Mouse (Mus musculus): ENCODE results near the gene Gm10320. TPM values are rescaled to one million over a fixed set of nuclear protein-coding genes. Genes with fewer than 3 reads are reported as not detected.

The Gm10320 gene
- total RNA-seq, 1 experiment from 2014 or later, result not detected

- no peak for ATAC-seq (ENCODE audit: extremely low read depth, insufficient number of reproducible peaks, low FRiP score, poor library complexity, severe bottlenecking)
Observed at GRCm38 (mm10) chr13:98504661-98505488, 13.1 kb upstream of the Gm10320 start.

GRCm38 (mm10) chr13:98504181-98504660, 12.4 kb upstream of the Gm10320 start:
- ATAC-seq (ENCODE audit: extremely low read depth, insufficient number of reproducible peaks, low FRiP score, poor library complexity, severe bottlenecking), result no peak

GRCm38 (mm10) chr13:98503601-98504000, 11.8 kb upstream of the Gm10320 start:
- ATAC-seq (ENCODE audit: extremely low read depth, insufficient number of reproducible peaks, low FRiP score, poor library complexity, severe bottlenecking), result no peak

- ATAC-seq (ENCODE audit: extremely low read depth, insufficient number of reproducible peaks, low FRiP score, poor library complexity, severe bottlenecking), result no peak
Observed at GRCm38 (mm10) chr13:98502813-98503341, 11.1 kb upstream of the Gm10320 start.

GRCm38 (mm10) chr13:98502236-98502812, 10.5 kb upstream of the Gm10320 start:
- no peak for ATAC-seq (ENCODE audit: extremely low read depth, insufficient number of reproducible peaks, low FRiP score, poor library complexity, severe bottlenecking)

- no peak for ATAC-seq (ENCODE audit: extremely low read depth, insufficient number of reproducible peaks, low FRiP score, poor library complexity, severe bottlenecking)
Observed at GRCm38 (mm10) chr13:98501321-98501720, 9.5 kb upstream of the Gm10320 start.

- ATAC-seq (ENCODE audit: extremely low read depth, insufficient number of reproducible peaks, low FRiP score, poor library complexity, severe bottlenecking), result no peak
Observed at GRCm38 (mm10) chr13:98500471-98501125, 8.8 kb upstream of the Gm10320 start.

- no peak for ATAC-seq (ENCODE audit: extremely low read depth, insufficient number of reproducible peaks, low FRiP score, poor library complexity, severe bottlenecking)
Observed at GRCm38 (mm10) chr13:98498561-98498960, 6.8 kb upstream of the Gm10320 start.

- ATAC-seq (ENCODE audit: extremely low read depth, insufficient number of reproducible peaks, low FRiP score, poor library complexity, severe bottlenecking), result no peak
Observed at GRCm38 (mm10) chr13:98498080-98498479, 6.3 kb upstream of the Gm10320 start.

- ATAC-seq (ENCODE audit: extremely low read depth, insufficient number of reproducible peaks, low FRiP score, poor library complexity, severe bottlenecking), result no peak
Observed at GRCm38 (mm10) chr13:98496917-98497870, 5.4 kb upstream of the Gm10320 start.

- no peak for ATAC-seq (ENCODE audit: extremely low read depth, insufficient number of reproducible peaks, low FRiP score, poor library complexity, severe bottlenecking)
Observed at GRCm38 (mm10) chr13:98494492-98495064, 2.8 kb upstream of the Gm10320 start.

GRCm38 (mm10) chr13:98492569-98493255, 911 bp upstream of the Gm10320 start:
- no peak for ATAC-seq (ENCODE audit: extremely low read depth, insufficient number of reproducible peaks, low FRiP score, poor library complexity, severe bottlenecking)

GRCm38 (mm10) chr13:98486726-98487125, 5.1 kb downstream of the Gm10320 start:
- ATAC-seq (ENCODE audit: extremely low read depth, insufficient number of reproducible peaks, low FRiP score, poor library complexity, severe bottlenecking), result no peak

- ATAC-seq (ENCODE audit: extremely low read depth, insufficient number of reproducible peaks, low FRiP score, poor library complexity, severe bottlenecking), result no peak
Observed at GRCm38 (mm10) chr13:98486161-98486560, 5.6 kb downstream of the Gm10320 start.

GRCm38 (mm10) chr13:98485440-98485839, 6.4 kb downstream of the Gm10320 start:
- no peak for ATAC-seq (ENCODE audit: extremely low read depth, insufficient number of reproducible peaks, low FRiP score, poor library complexity, severe bottlenecking)

- ATAC-seq (ENCODE audit: extremely low read depth, insufficient number of reproducible peaks, low FRiP score, poor library complexity, severe bottlenecking), result no peak
Observed at GRCm38 (mm10) chr13:98477991-98478390, 13.8 kb downstream of the Gm10320 start.

- ATAC-seq (ENCODE audit: extremely low read depth, insufficient number of reproducible peaks, low FRiP score, poor library complexity, severe bottlenecking), result no peak
Observed at GRCm38 (mm10) chr13:98476839-98477495, 14.8 kb downstream of the Gm10320 start.
